Mouse (Mus musculus) gastrocnemius, postnatal 36 days (tissue): Measurements from ENCODE around the gene Ppp1r32. TPM values are rescaled to one million over a fixed set of nuclear protein-coding genes. Genes with fewer than 3 reads are reported as not detected.

ENCODE experiments used
- DNase-seq, 2 experiments: peaks; one replicate each; pipeline ENCODE4 v3.0.0; 2022
- intact Hi-C: fragments of 180-260 bp; cut with DNase I; formaldehyde crosslinking; loops from one replicate; pipeline ENCODE4 v1.15.1; 2025
- total RNA-seq, 2 experiments: library from RNA; stranded (reverse); gene quantifications; 2 replicates each; pipeline ENCODE4 v1.2.3; 2021

The Ppp1r32 gene
- total RNA-seq, 2 experiments from 2014 or later = 0.46 to 0.49 TPM

DNA sequence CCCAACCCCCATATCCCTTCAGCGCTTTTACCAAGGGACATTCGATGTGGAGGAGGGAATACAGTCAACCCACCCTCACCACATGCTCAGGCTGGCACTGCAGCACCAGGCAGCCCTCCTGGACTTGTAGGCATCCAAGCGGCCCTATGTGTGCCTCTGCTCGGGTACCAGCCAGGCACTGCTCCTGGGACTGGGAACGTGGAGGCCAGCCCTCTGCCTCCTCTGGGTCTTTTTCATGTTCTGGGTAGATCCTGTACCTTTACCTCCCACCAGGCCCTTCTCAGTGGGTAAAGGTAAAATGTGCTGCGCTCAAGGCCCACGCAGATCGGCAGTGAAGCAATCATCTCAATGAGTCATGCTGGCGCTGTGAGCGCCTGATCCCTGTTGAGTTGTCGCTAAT lies 22.8 kb downstream of the Ppp1r32 start:
- DNase-seq = no peak
- intact Hi-C loops = no loop called here

DNA sequence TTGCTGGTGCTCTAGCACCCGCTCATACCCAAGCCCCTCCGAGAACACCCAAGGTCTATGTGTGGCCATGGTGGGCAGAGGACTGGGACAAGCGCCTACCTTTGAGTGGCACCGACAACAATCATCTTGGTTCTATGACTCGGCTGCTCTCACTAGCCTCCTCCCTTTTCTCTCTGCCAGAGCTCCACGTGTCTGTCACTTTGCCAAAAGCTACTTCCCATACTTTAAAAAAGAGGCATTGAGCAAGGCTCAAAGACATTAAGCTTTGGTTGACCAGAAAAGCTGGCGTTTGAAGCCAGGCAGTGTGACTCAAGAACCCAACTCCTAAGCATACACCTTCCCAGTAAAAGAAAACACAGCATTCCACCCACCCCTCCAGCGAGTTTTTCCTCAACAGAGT lies 24.6 kb downstream of the Ppp1r32 start:
- intact Hi-C loops = no loop called here
- DNase-seq = no peak

DNA sequence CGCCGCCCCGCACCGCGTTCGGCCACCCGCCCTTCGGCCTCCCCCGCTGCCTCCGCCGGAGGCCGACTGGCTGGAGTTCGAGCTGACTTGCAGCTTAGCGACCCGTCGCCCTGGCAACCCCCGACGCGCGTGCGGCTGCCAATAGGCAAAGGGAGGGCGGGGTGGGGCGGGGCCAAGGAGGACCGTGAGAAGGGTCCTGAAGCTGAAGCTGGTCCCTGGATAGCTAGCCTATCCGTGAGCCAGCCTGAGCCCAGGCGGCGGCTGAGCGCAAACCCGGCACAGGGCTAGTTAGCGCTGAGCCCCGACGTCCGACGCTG lies 25.3 kb downstream of the Ppp1r32 start:
- no peak for DNase-seq
- intact Hi-C loops = no loop called here

DNA sequence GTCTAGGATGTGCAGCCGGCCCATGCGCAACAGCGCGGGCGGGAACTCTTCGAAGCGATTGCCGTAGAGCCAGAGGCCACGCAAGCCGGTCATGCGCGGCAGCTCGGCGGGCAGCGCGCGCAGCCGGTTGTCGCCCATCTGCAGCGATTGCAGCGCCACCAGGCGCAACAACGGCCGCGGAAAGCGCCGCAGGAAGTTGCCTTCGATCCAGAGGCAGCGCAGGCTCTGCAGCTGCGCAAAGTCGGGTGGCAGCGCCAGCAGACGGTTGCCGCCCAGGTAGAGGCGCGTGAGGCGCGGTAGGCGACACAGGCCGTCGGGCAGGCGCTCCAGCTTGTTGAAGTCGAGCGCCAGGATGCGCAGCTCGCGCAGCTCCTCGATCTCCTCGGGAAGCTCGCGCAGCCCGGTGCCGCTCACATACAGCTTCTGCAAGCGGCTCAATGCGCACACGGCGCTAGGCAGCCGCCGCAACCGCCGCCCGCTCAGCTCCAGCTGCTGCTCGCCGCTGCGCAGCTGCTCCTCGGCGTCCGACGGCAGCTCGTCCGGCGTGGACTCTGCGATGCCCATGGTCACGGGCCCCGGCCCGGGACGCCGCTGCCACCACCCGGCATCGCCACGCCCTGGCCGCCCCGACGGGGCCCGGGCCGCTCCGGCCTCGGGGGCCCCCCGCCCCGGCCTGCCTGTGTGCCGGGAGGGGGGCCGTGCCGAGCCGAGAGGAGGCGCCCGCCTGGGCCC lies 25.8 kb downstream of the Ppp1r32 start, which contains the start of gene Lrrc10b:
Gene Lrrc10b, minus strand, starts transcription at position 722 of the 732 bp plus-strand sequence.
- intact Hi-C loops = no loop called here
- peak in 1 of 2 experiments; percentile 21 for DNase-seq

DNA sequence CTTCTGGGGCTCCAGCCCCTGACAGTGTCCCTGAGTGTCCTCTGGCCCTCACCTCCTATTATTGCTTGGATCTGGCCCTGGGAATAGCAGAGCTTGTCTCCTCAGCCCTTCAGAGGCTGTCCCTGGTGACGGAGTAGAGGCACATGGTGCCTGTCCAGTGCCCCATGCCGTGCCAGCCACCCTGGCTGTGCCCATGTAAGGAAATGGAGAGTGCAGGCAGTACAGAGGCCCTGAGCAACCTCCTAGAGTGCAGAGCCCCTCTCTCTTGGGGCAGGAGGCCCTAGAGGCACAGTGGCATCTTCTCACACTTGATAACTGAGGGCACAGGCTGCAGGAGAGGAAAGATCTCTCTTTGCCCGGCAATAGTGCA lies 27.3 kb downstream of the Ppp1r32 start:
- intact Hi-C loops = no loop called here
- no peak for DNase-seq

DNA sequence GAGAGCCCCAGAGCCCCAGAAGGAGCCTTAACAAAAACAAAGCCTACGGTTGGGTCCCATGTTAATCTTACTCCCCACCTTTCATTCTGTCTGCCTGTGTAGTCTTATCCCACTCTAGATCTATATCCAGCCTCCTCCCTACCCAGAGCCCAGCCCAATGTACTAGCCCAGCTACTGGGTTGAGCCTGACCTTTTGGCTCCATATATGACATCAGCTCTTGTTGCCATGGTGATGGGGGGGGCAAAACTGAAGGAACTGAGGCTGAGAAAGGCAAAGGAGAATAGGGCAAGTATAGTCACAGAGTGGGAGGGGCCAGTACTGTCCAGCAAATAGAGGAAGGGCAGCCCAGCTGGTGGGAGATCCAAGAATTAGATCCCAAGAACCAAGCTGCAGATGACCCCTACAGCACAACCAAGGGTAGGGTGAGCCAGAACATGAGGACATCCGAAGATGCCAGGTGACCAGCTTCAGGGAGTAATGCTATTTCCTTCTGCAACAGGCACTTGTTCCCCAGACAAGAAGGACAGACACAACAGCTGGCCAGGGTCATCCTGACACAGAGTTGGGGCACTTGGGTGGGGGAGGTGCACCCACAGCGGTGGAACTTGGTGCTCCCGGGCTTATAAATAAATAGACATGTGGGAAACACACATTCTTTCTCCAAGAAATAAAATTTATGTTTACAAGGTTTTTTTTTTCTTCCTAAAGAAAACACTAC lies 27.9 kb downstream of the Ppp1r32 start:
- no peak for DNase-seq
- intact Hi-C loops = no loop called here

DNA sequence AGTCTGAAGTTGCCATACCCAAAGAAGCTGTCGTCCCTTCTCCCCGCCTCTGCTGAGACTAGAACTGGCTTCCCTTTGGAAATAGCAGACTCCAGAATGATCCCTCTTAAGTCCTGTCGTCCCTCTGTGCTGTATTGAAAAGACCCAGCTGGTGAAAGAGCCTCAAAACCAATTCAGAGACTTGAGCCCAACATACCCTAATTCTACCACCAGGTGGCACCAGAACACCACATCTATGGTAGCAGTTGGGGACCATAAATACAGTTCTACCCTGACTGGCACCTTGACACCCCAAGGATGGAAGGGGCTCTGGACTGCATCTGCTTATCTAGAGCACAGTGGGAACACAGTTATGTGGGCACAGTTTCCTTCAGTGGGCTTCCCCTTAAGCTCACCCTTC lies 33.0 kb downstream of the Ppp1r32 start:
- peak in 1 of 2 experiments; percentile 55 for DNase-seq
- intact Hi-C loops = loop anchor here (1.0 kb wide), 1 partner anchor 37 kb away; no protein-coding TSS in a partner anchor

DNA sequence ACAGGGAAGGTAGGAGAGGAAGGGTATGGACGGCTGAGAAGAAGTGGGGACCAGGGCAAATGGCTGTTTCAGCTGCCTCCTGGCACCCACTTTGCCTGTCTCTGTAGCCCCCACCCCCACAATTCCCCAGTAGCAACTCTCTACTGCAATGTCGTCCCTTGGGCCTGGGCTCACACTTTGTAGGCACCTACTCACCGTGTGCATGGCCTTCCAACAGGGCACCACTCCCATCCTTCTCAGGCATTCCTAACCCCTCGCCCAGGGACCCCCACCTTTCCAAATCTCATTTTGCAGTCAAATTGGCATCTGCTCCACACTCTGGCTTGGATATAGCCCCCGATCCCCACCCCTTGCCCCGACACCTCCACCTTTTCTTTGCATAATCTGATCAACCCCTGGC lies 33.5 kb downstream of the Ppp1r32 start:
- DNase-seq = no peak
- intact Hi-C loops = loop anchor here (1.0 kb wide), 1 partner anchor 37 kb away; no protein-coding TSS in a partner anchor

DNA sequence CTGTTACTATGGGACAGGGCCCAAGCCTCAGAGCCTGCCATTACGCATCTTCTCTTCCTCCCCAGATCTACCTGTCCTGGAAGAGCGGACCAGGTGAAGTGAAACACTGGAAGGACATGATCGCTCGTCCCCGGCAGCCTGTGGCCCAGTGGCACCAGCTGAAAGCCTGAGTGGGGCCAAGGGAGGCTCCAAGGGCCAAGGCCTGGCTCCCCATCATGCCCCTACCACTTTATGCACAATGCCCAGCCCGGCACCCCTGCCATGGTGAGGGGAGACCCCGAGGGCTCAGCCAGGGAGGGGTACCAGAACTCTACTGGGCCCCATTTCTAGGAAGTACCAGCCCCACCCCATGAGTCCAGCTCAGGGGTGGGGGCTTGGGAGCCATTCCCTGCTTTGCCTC lies 34.5 kb downstream of the Ppp1r32 start:
- intact Hi-C loops = no loop called here
- no peak for DNase-seq

DNA sequence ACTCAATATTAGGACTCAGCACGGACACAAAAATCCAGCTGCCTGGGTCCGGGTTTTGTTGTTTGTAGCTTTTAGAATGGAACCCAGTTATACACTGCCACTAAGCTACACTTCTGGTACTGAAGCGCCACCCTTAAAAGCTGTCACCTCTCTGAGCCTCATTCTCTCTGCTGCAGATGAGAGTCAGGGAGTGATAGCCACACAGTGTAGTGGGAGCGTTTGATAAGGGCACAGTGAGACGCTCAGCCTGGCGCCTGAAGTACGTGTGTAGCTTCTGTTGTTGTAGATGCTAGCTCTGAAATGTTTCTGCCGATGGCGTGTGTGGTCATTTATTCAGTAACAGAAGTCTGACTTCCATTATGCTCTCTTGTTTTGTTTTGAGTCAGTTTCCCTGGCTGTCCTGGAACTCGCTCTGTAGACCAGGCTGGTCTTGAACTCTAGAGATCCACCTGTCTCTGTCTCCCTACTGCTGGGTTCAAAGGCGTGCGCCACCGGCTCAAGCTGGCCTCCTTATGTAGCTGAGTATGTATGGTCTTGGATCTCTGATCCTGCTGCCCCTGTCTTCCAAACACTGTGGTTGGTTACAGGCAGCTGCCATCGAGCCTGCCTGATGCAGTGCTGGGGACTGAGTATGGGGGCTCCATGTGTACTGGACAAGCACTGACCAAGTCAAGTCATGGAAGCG lies 37.9 kb downstream of the Ppp1r32 start:
- no peak for DNase-seq

DNA sequence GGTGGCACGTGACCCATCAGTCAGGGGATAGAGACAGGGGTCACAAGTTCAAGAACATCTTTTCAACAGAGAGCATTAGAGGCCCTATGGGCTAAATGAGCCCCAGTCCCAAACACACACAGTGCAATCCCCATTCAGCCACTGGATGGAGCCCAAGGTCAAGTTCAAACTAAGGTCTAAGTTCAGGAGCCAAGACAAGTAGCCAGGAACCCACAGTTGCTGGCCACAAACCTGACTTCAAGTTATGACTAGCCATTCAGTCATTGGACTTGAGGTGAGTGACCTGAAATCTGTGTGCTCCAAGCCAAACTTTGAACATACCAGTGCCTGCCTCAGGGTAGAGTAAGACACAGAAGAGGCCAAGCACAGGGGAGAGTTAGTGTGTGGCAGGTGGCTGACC lies 45.2 kb downstream of the Ppp1r32 start:
- intact Hi-C loops = loop anchor here (2.0 to 5.0 kb wide), 2 partner anchors 103 to 180 kb away; no protein-coding TSS in a partner anchor
- DNase-seq = no peak

More for the DNA sequence above, 37.9 kb downstream of the Ppp1r32 start:
- intact Hi-C loops = no loop called here

DNA sequence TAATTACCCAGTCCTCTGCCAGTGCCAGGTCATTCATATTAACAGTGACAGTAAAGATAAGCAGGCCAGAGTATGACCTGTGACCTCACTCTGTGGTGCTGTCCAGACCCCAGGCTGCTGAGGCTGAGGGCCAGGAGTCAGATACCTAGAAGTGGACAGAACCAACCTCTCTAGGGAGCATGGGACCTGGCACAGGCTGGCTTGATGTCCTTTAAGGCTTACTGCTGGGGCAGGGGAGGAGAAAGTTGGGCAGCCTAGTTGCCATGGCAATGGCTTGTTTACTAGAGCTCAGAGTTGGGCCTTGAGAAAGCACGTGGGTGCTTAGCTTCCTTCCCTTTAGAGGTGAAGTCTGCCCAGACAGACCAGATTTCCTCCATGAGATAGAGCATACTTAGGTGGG lies 46.0 kb downstream of the Ppp1r32 start:
- no peak for DNase-seq
- intact Hi-C loops = loop anchor here (2.0 to 5.0 kb wide), 2 partner anchors 102 to 179 kb away; no protein-coding TSS in a partner anchor

DNA sequence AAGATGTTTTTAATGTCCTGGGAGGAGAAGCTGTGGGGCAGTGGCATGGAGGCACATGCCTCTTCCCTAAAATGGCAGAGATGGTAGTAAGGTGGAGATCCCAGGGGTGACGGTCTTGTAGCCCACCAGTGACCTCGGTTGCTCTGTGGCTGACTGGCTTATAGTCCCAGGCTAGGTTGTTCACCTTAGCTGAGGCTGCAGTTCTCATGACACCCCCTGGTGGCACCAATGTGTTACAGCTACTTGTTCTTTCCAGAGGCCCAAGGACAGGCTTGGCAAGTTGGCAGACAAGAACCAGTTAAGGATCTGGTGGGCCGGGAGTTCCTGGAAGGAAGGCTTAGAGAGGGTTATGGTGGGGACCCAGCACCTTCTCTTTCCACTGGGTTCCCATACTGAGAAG lies 46.8 kb downstream of the Ppp1r32 start:
- peak in 1 of 2 experiments; percentile 37 for DNase-seq
- intact Hi-C loops = loop anchor here (2.0 to 5.0 kb wide), 2 partner anchors 101 to 179 kb away; no protein-coding TSS in a partner anchor

DNA sequence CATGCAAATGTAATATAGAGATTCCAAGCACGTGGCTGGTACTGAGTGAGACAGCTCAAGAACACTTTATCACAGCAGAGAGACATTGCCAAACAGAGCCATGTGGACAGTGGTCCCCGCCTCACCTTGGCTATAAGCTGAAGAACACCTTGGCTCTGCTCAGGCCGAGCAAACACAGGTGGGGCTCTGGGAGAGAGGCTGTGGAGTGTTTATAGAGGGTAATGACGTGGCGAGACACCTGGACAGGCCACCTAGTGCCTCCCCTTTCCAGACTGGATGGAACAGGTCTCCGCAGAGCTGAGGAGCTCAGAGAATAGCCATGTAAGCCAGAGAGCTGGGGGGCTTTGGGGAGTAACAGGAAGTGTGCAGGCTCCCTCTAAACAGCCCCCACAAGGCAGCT lies 47.8 kb downstream of the Ppp1r32 start:
- intact Hi-C loops = loop anchor here (5.0 kb wide), 1 partner anchor 178 kb away; no protein-coding TSS in a partner anchor
- no peak for DNase-seq

DNA sequence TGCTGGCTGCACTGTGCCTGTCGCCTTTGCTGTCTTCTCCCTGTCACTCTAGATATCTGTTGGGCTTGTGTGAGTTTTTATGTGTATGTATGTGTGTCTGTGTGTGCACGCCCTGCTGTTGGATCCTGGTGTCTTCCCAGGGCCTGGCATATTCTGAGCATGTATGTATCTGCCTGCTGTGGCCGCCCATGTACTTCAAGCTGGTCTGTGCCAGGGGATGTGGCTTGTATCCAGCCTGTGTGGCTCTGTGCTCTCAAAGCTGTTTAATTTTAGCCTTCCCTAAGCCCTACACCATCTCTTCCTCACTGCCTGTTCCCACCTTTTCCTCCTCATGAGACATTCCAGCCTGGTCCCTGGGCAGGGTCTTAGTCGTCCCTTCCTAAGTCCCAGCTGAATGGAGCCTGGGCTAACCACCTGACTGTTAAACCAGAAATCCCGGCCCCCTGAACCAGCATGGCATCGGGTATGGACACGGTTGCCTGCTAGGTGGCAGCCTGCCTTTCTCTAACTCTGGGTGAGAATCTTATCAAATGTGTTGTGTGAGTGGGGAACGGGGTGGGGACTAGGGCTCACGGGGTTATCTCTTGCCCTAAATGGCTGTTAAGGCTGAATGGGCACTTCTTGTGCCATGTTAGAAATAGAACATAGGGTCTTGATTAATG lies 48.7 kb downstream of the Ppp1r32 start:
- no peak for DNase-seq
- intact Hi-C loops = no loop called here

DNA sequence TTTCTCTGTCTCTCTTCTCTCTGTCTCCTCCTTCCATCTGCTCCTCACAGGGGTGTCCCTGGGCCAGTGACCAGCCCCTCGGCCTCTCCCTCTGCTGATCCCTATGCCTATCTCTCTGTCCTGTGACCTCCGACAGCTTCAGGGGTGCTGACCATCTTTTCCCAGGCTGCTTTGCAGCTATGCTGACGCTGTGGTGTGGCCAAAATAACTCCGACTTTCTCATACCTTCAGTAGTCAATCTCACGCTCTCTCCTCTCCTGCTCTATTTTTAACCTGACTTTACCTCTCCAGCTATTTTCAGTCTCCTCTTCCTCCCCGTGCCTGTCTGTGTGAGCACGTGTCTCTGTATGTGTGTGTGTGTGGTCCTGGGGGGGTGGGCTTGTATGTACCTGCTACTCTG lies 49.5 kb downstream of the Ppp1r32 start:
- no peak for DNase-seq
- intact Hi-C loops = no loop called here

DNA sequence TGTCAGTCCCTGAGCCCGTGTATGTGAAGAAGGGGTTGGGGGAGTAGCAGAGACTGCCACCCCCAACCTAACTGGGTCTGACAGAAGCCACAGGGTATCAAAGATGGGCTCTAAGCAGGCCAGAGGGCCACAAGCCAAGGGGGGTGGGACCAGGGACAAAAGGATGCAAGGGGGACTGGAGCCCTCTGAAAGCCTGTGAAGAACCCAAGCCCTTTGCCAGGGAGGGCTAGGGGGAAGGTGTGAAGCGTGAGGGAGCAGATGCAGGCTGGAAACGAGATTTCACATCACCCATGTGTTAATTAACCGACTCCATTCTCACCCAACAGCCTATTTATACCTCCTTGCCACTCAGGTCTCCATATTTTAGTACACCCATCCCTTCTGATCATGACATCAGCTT lies 50.9 kb downstream of the Ppp1r32 start:
- intact Hi-C loops = no loop called here
- no peak for DNase-seq

DNA sequence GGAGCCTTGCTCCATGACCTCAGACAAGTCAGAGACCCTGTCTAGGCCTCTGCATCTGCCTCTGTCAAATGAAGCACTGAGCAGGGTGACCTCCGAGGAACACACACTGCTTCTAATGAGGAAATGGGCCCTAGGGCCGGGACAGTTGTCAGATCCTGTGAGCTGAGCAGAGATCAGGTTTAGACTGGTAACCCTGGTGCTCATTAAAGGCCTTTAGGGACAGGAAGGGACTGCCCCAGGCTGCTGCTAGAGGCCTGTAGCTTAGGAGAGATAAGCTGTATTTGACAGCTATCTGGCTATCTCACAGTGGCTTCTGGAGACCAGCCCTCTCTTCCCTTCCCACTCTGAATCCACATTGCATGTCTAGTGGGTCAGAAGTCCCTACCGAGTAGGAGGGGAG lies 51.3 kb downstream of the Ppp1r32 start:
- intact Hi-C loops = no loop called here

DNA sequence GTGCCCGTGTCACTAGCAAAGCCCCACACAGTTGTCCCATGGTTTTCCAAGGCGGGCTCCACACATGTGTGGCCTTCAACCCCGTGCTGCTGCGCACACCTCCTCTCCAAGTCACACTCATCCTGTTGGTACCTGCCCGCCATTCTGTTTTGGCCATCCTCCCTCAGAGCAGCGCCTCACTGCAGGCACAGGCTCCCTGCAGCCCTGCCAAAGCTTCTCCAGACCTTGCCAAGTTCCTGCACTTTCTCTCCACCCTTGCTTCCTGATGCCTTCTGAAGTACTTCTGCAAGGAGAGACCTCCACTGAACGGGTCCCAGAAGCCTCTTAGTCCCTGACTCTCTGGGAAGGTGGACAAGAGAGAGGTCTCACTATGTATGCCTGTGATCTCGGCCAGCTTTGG lies 53.4 kb downstream of the Ppp1r32 start:
- intact Hi-C loops = no loop called here
- DNase-seq = no peak

More for the DNA sequence above, 51.3 kb downstream of the Ppp1r32 start:
- DNase-seq = no peak

DNA sequence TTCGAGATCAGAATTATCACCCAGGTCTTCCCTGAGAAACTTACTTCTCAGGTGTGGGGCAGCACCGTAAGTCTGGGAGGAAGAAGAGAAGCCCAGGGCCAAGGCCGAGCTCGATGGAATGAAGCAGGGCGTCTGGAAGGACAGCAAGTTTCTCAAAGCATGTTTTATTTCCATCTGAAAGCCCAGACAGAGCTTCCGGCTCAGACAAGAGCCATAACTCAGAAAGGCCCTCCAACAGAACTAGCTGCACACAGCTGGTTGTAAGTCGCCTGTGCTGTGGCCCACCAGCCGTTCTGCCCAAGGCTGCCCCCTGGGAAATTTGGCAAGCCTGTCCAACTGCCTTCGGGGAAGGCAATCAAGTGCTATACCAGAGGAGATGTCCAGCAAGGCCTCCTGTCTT lies 55.3 kb downstream of the Ppp1r32 start:
- DNase-seq = no peak
- intact Hi-C loops = no loop called here

DNA sequence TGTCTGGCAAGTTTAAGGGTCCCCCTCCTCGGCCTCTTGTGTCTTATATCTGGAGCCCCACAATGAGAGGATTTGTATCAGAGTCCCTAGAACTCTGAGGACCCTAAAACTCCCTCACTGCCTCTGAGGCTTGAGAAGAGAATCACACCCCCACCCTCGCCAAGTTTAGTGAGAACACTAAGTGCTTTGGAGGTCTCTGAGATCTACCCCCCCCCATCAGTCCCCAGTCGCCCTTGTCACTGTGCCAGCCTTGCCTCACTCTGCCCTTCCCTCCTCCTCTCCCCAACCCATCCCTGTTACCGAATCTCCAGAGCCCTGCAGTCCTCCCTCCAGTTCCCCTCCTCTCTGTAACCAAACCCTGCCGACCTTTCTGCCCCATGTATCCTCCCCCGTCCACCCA lies 55.9 kb downstream of the Ppp1r32 start:
- DNase-seq = no peak
- intact Hi-C loops = no loop called here
